9 mouse cellular contexts compared by ENCODE assay signal in the genomic region with DNA sequence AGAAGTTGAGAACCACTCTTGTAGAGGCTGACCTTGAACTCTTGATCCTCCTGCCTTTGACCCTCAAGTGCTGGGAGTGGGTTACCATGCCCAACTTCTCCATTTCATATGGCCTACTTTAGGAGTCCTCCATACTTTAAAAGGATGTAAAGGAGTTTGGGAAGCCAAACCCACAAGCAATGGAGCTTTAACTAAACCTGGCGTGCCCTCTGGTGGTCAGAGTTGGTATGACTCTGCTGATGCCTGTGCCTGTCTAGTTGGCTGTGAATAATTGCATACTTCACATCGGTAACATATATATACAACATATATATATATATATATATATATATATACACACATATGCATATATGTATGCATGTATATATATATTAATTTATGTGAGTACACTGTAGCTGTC. TPM values are rescaled to one million over a fixed set of nuclear protein-coding genes. Genes with fewer than 3 reads are reported as not detected.
A peak's percentile ranks its signal among the peaks of the same experiment; 100 is the strongest.
DNase-seq lines count a peak whose midpoint lies in the region; ATAC-seq and TF ChIP-seq lines count a peak whose summit lies in the region.
"Had no signal": no experiment of that assay in that cellular context is flagged by ENCODE, and none has a peak within 500 bp of the region (broad histone marks: within the 10 kb centered on the region; RNA-seq: fewer than 3 reads in every experiment).

No protein-coding gene starts in this region.

- TF ChIP-seq EP300 in CH12.LX (IDR thresholded peaks at IDR 0.05; ENCODE audit: low read length): no peak

- peaks cover 2 to 20% of the 10 kb centered on the region in 2 experiments for H3K4me1 ChIP-seq in CH12.LX (ENCODE audit: control insufficient read depth in 1 of 2, insufficient read depth in 2 of 2)
- H3K4me1 ChIP-seq in kidney, postnatal 0 days (replicated peaks; ENCODE audit: insufficient read depth, low read length): peaks cover 7% of the 10 kb centered on the region
- H3K4me1 ChIP-seq in liver, embryonic 12.5 days: peaks cover 23% of the 10 kb centered on the region

- dilution Hi-C loops in CH12.LX (cut with MboI; ENCODE audit: extremely low pct_ligation_motif_present, extremely low pct_unique_long_range_greater_than_20kb, low sequenced_read_pairs): no loop called here

- TF ChIP-seq RAD21 in CH12.LX (IDR thresholded peaks at IDR 0.05; ENCODE audit: low read depth, low read length): peak; percentile 95

- no peaks in the 10 kb centered on the region for H3K9me3 ChIP-seq in CH12.LX (replicated peaks; ENCODE audit: low read length)
- no peaks in the 10 kb centered on the region for H3K9me3 ChIP-seq in kidney, postnatal 0 days (replicated peaks; ENCODE audit: low read length)
- no peaks in the 10 kb centered on the region for H3K9me3 ChIP-seq in liver, embryonic 12.5 days (replicated peaks)
- H3K9me3 ChIP-seq: heart, embryonic 15.5 days had no signal

- ATAC-seq in kidney, postnatal 0 days (replicated peaks; ENCODE audit: low FRiP score, low read depth): no peak
- ATAC-seq in liver, embryonic 12.5 days: peak; percentile 31; the same call in 1 of the 2 replicates

- TF ChIP-seq POLR2A in CH12.LX (IDR thresholded peaks at IDR 0.05; ENCODE audit: low read depth, low read length): no peak

- no peaks in the 10 kb centered on the region for H3K27me3 ChIP-seq in CH12.LX (replicated peaks)
- H3K27me3 ChIP-seq in kidney, postnatal 0 days (ENCODE audit: insufficient read depth, low read length): no peaks in the 10 kb centered on the region
- H3K27me3 ChIP-seq in liver, embryonic 12.5 days (replicated peaks): peaks cover 23% of the 10 kb centered on the region
- H3K27me3 ChIP-seq: heart, embryonic 15.5 days had no signal

- no peaks in the 10 kb centered on the region for H3K79me2 ChIP-seq in CH12.LX (replicated peaks; ENCODE audit: control insufficient read depth, extremely low read depth, insufficient read depth, poor library complexity, severe bottlenecking)

- H3K36me3 ChIP-seq in CH12.LX (replicated peaks in 1 of 2; ENCODE audit: control insufficient read depth in 1 of 2, insufficient read depth in 1 of 2, low read length in 1 of 2): no peaks in the 10 kb centered on the region
- no peaks in the 10 kb centered on the region for H3K36me3 ChIP-seq in kidney, postnatal 0 days (ENCODE audit: insufficient read depth, low read length)
- H3K36me3 ChIP-seq in liver, embryonic 12.5 days: no peaks in the 10 kb centered on the region
- H3K36me3 ChIP-seq: heart, embryonic 15.5 days had no signal

- in situ Hi-C loops in CH12.LX (cut with MboI; ENCODE audit: low pct_ligation_motif_present, low pct_unique_long_range_greater_than_20kb, low sequenced_read_pairs): loop anchor here (5.0 kb wide), 2 partner anchors 64 to 114 kb away; no protein-coding TSS in a partner anchor

- TF ChIP-seq CTCF in CH12.LX (conservative IDR thresholded peaks at IDR 0.05 in 1 of 2, IDR thresholded peaks at IDR 0.05 in 1 of 2; ENCODE audit: low read depth in 2 of 2, low read length in 2 of 2): peak; percentile 90 to 93
- TF ChIP-seq CTCF in kidney, postnatal 0 days (IDR thresholded peaks at IDR 0.05; ENCODE audit: low read depth): peak; percentile 86

- DNase-seq in 3T3-L1 (ENCODE audit: low read depth, low spot score) (peak; percentile 82), CH12.LX (ENCODE audit: extremely low read depth) (peak; percentile 69)
- peak; percentile 79 for DNase-seq in c-Kit-positive CD71-positive TER-119-positive erythroid progenitor cells, embryonic 14.5 days (ENCODE audit: low spot score)
- peak; percentile 71 to 92 for DNase-seq in frontal cortex, postnatal 14 days (ENCODE audit: low spot score in 2 of 2)
- peak; percentile 83 for DNase-seq in kidney, postnatal 0 days (ENCODE audit: low spot score)
- DNase-seq in right cerebral cortex, postnatal 10 days (ENCODE audit: low spot score in 2 of 2): peak; percentile 87 to 92
- peak; percentile 40 for DNase-seq in yolk sac, embryonic 10.5 days (ENCODE audit: low spot score)

- H3K9ac ChIP-seq in CH12.LX (ENCODE audit: insufficient read depth, low read depth): no peak overlapping the region
- H3K9ac ChIP-seq in kidney, postnatal 0 days (ENCODE audit: low read depth, low read length): no peak overlapping the region
- no peak overlapping the region for H3K9ac ChIP-seq in liver, embryonic 12.5 days
- H3K9ac ChIP-seq: heart, embryonic 15.5 days had no signal

- H3K4me2 ChIP-seq in CH12.LX (ENCODE audit: insufficient read depth, low read depth, poor library complexity, severe bottlenecking): no peak overlapping the region
- H3K4me2 ChIP-seq in kidney, postnatal 0 days (ENCODE audit: low read length): no peak overlapping the region
- no peak overlapping the region for H3K4me2 ChIP-seq in liver, embryonic 12.5 days
- H3K4me2 ChIP-seq: heart, embryonic 15.5 days had no signal

- H3K27ac ChIP-seq in CH12.LX (ENCODE audit: insufficient read depth, low read depth): no peak overlapping the region
- no peak overlapping the region for H3K27ac ChIP-seq in kidney, postnatal 0 days
- H3K27ac ChIP-seq in liver, embryonic 12.5 days: no peak overlapping the region
- H3K27ac ChIP-seq: heart, embryonic 15.5 days had no signal

- no peak overlapping the region for H3K4me3 ChIP-seq in CH12.LX (replicated peaks in 1 of 3; ENCODE audit: low read depth in 2 of 3, low read length in 2 of 3, poor library complexity in 1 of 3)
- H3K4me3 ChIP-seq in kidney, postnatal 0 days (replicated peaks; ENCODE audit: low read depth, low read length): no peak overlapping the region
- H3K4me3 ChIP-seq in liver, embryonic 12.5 days: no peak overlapping the region
- H3K4me3 ChIP-seq: heart, embryonic 15.5 days had no signal

- WGBS in kidney, postnatal 0 days: 0% methylated on average over 2 of the region's 2 CpGs
- WGBS in liver, embryonic 12.5 days (ENCODE audit: insufficient replicate concordance): 5% methylated on average over 2 of the region's 2 CpGs

TF ChIP-seq in CH12.LX, 34 proteins besides CTCF, POLR2A, EP300 and RAD21:
- no peak for TF ChIP-seq USF2 (conservative IDR thresholded peaks at IDR 0.05; ENCODE audit: low read depth, low read length)
- no peak for TF ChIP-seq GABPA (IDR thresholded peaks at IDR 0.05; ENCODE audit: insufficient replicate concordance, low read depth, low read length)
- TF ChIP-seq ZC3H11A (IDR thresholded peaks at IDR 0.05; ENCODE audit: low read depth, low read length): peak; percentile 40
- no peak for TF ChIP-seq MAZ (IDR thresholded peaks at IDR 0.05; ENCODE audit: low read depth, low read length)
- peak; percentile 88 for TF ChIP-seq SMC3 (IDR thresholded peaks at IDR 0.05; ENCODE audit: low read depth, low read length)
- no peak for TF ChIP-seq ZKSCAN1 (IDR thresholded peaks at IDR 0.05; ENCODE audit: borderline replicate concordance, low read depth, low read length)
- TF ChIP-seq RCOR1 (conservative IDR thresholded peaks at IDR 0.05; ENCODE audit: low read depth, low read length): no peak

RNA-seq across cellular contexts. Expression of a gene that starts 4.2 kb away (rescaled TPM):
- total RNA-seq in CH12.LX (2012; rRNA removed) (under 0.01 and 0.08 TPM in 2 replicates), CH12.LX (2014; rRNA removed) (0.03 and 0.05 TPM in 2 replicates)
- 0.49 and 0.52 TPM in 2 replicates for polyA plus RNA-seq in CH12.LX (2012; ENCODE audit: insufficient read length, low read depth)
- polyA plus RNA-seq in kidney, postnatal 0 days (2015; fragmentation: Nextera tagmentation; extraction: Ambion mirVana): 5.1 and 6.1 TPM in 2 replicates
- polyA plus RNA-seq in liver, embryonic 12.5 days (2016; fragmentation: Nextera tagmentation; extraction: Ambion mirVana): 21.1 and 22.6 TPM in 2 replicates

RNA-seq across cellular contexts. Expression of a gene that starts 7.4 kb away (rescaled TPM):
- total RNA-seq in CH12.LX (2012; rRNA removed) (not detected in 2 replicates), CH12.LX (2014; rRNA removed) (not detected in 2 replicates)
- 0.27 TPM in 2 replicates for polyA plus RNA-seq in CH12.LX (2012; ENCODE audit: insufficient read length, low read depth)
- 0.07 TPM in 1 of 2 replicates, not detected in the other for polyA plus RNA-seq in kidney, postnatal 0 days (2015; fragmentation: Nextera tagmentation; extraction: Ambion mirVana)
- polyA plus RNA-seq in liver, embryonic 12.5 days (2016; fragmentation: Nextera tagmentation; extraction: Ambion mirVana): 0.06 and 0.13 TPM in 2 replicates

RNA-seq across cellular contexts. Expression of a gene that starts 38.7 kb away (rescaled TPM):
- total RNA-seq in CH12.LX (2012; rRNA removed) (128 and 130 TPM in 2 replicates), CH12.LX (2014; rRNA removed) (117 and 125 TPM in 2 replicates)
- polyA plus RNA-seq in CH12.LX (2012; ENCODE audit: insufficient read length, low read depth): 223 and 249 TPM in 2 replicates
- polyA plus RNA-seq in kidney, postnatal 0 days (2015; fragmentation: Nextera tagmentation; extraction: Ambion mirVana): 82.0 and 95.4 TPM in 2 replicates
- polyA plus RNA-seq in liver, embryonic 12.5 days (2016; fragmentation: Nextera tagmentation; extraction: Ambion mirVana): 70.3 and 75.2 TPM in 2 replicates
